Mouse (Mus musculus): Measurements from ENCODE around the gene 1700067P10Rik. TPM values are rescaled to one million over a fixed set of nuclear protein-coding genes. Genes with fewer than 3 reads are reported as not detected.

Gene 1700067P10Rik
- polyA plus RNA-seq (2012; rRNA removed): not detected in 2 replicates

- no peaks in the 10 kb centered on the region for H3K4me1 ChIP-seq (ENCODE audit: control insufficient read depth, insufficient read depth, insufficient read length)
- DNase-seq (ENCODE audit: low read depth in 1 of 2, low spot score in 2 of 2): no peak
- TF ChIP-seq CTCF (IDR thresholded peaks at IDR 0.05; ENCODE audit: extremely low read depth, insufficient read depth, insufficient read length, insufficient replicate concordance) (no peak), POLR2A (IDR thresholded peaks at IDR 0.05; ENCODE audit: low read depth, low read length) (no peak)
- no peak within 1 kb of the TSS for H3K27ac ChIP-seq (ENCODE audit: insufficient read depth, low read length)
- no peaks in the 10 kb centered on the region for H3K36me3 ChIP-seq (ENCODE audit: control insufficient read depth, insufficient read depth, low read length)
- H3K27me3 ChIP-seq (ENCODE audit: control insufficient read depth, insufficient read depth, low read length): peaks cover 1% of the 10 kb centered on the region; the same call in 1 of the 2 replicates
- H3K4me3 ChIP-seq (ENCODE audit: extremely low read depth, insufficient read depth, insufficient read length): no peak within 1 kb of the TSS
These were observed at the start of gene 1700067P10Rik for GRCm38 (mm10) chr17:48089019-48089418. Gene 1700067P10Rik, plus strand, starts transcription at chr17:48089319.

- TF ChIP-seq CTCF (IDR thresholded peaks at IDR 0.05; ENCODE audit: extremely low read depth, insufficient read depth, insufficient read length, insufficient replicate concordance): no peak
- TF ChIP-seq POLR2A (IDR thresholded peaks at IDR 0.05; ENCODE audit: low read depth, low read length): no peak
- H3K36me3 ChIP-seq (ENCODE audit: control insufficient read depth, insufficient read depth, low read length): no peaks in the 10 kb centered on the region
- peaks cover 20% of the 10 kb centered on the region; the same call in 1 of the 2 replicates for H3K4me1 ChIP-seq (ENCODE audit: control insufficient read depth, insufficient read depth, insufficient read length)
- peak overlapping the region; percentile 43 for H3K4me3 ChIP-seq (ENCODE audit: extremely low read depth, insufficient read depth, insufficient read length)
- no peaks in the 10 kb centered on the region for H3K27me3 ChIP-seq (ENCODE audit: control insufficient read depth, insufficient read depth, low read length)
- 15% methylated on average over 29 of the region's 29 CpGs for WGBS
- peak; percentile 21 to 23 for DNase-seq (ENCODE audit: low read depth in 1 of 2, low spot score in 2 of 2)
- peak overlapping the region; percentile 70 for H3K27ac ChIP-seq (ENCODE audit: insufficient read depth, low read length)
These were observed 47.5 kb upstream of the 1700067P10Rik start for GRCm38 (mm10) chr17:48041351-48042287.

- Histone ChIP-seq H3K4me1 (ENCODE audit: control insufficient read depth, insufficient read depth, insufficient read length) (peaks cover 20% of the 10 kb centered on the region; the same call in 1 of the 2 replicates), H3K27me3 (ENCODE audit: control insufficient read depth, insufficient read depth, low read length) (no peaks in the 10 kb centered on the region), H3K4me3 (ENCODE audit: extremely low read depth, insufficient read depth, insufficient read length) (no peak overlapping the region), H3K27ac (ENCODE audit: insufficient read depth, low read length) (no peak overlapping the region), H3K36me3 (ENCODE audit: control insufficient read depth, insufficient read depth, low read length) (no peaks in the 10 kb centered on the region)
- TF ChIP-seq CTCF (IDR thresholded peaks at IDR 0.05; ENCODE audit: extremely low read depth, insufficient read depth, insufficient read length, insufficient replicate concordance) (no peak), POLR2A (IDR thresholded peaks at IDR 0.05; ENCODE audit: low read depth, low read length) (no peak)
- 75% methylated on average over 5 of the region's 5 CpGs for WGBS
- DNase-seq (ENCODE audit: low read depth in 1 of 2, low spot score in 2 of 2): no peak
These were observed 45.8 kb upstream of the 1700067P10Rik start for GRCm38 (mm10) chr17:48043154-48043880.

- H3K36me3 ChIP-seq (ENCODE audit: control insufficient read depth, insufficient read depth, low read length): no peaks in the 10 kb centered on the region
- no peak overlapping the region for H3K27ac ChIP-seq (ENCODE audit: insufficient read depth, low read length)
- H3K27me3 ChIP-seq (ENCODE audit: control insufficient read depth, insufficient read depth, low read length): no peaks in the 10 kb centered on the region
- TF ChIP-seq POLR2A (IDR thresholded peaks at IDR 0.05; ENCODE audit: low read depth, low read length): no peak
- TF ChIP-seq CTCF (IDR thresholded peaks at IDR 0.05; ENCODE audit: extremely low read depth, insufficient read depth, insufficient read length, insufficient replicate concordance): peak; percentile 55; the same call in 1 of the 2 replicates
- WGBS: 49% methylated on average over 4 of the region's 4 CpGs
- no peak overlapping the region for H3K4me3 ChIP-seq (ENCODE audit: extremely low read depth, insufficient read depth, insufficient read length)
- peaks cover 10% of the 10 kb centered on the region; the same call in 1 of the 2 replicates for H3K4me1 ChIP-seq (ENCODE audit: control insufficient read depth, insufficient read depth, insufficient read length)
- peak; percentile 50 to 75 for DNase-seq (ENCODE audit: low read depth in 1 of 2, low spot score in 2 of 2)
These were observed 43.5 kb upstream of the 1700067P10Rik start for GRCm38 (mm10) chr17:48045631-48046030.

GRCm38 (mm10) chr17:48051638-48052337 is 37.3 kb upstream of the 1700067P10Rik start:
- Histone ChIP-seq H3K4me3 (ENCODE audit: extremely low read depth, insufficient read depth, insufficient read length) (no peak overlapping the region), H3K27ac (ENCODE audit: insufficient read depth, low read length) (no peak overlapping the region), H3K36me3 (ENCODE audit: control insufficient read depth, insufficient read depth, low read length) (no peaks in the 10 kb centered on the region), H3K4me1 (ENCODE audit: control insufficient read depth, insufficient read depth, insufficient read length) (no peaks in the 10 kb centered on the region), H3K27me3 (ENCODE audit: control insufficient read depth, insufficient read depth, low read length) (no peaks in the 10 kb centered on the region)
- DNase-seq (ENCODE audit: low read depth in 1 of 2, low spot score in 2 of 2): no peak
- TF ChIP-seq CTCF (IDR thresholded peaks at IDR 0.05; ENCODE audit: extremely low read depth, insufficient read depth, insufficient read length, insufficient replicate concordance): no peak
- TF ChIP-seq POLR2A (IDR thresholded peaks at IDR 0.05; ENCODE audit: low read depth, low read length): no peak
- 62% methylated on average over 5 of the region's 5 CpGs for WGBS

GRCm38 (mm10) chr17:48052338-48053067 is 36.6 kb upstream of the 1700067P10Rik start:
- 85% methylated on average over 10 of the region's 10 CpGs for WGBS
- H3K27ac ChIP-seq (ENCODE audit: insufficient read depth, low read length): no peak overlapping the region
- no peak for DNase-seq (ENCODE audit: low read depth in 1 of 2, low spot score in 2 of 2)

More at GRCm38 (mm10) chr17:48052338-48053067, 36.6 kb upstream of the 1700067P10Rik start:
- Histone ChIP-seq H3K27me3 (ENCODE audit: control insufficient read depth, insufficient read depth, low read length) (no peaks in the 10 kb centered on the region), H3K4me3 (ENCODE audit: extremely low read depth, insufficient read depth, insufficient read length) (no peak overlapping the region), H3K4me1 (ENCODE audit: control insufficient read depth, insufficient read depth, insufficient read length) (no peaks in the 10 kb centered on the region), H3K36me3 (ENCODE audit: control insufficient read depth, insufficient read depth, low read length) (no peaks in the 10 kb centered on the region)
- TF ChIP-seq POLR2A (IDR thresholded peaks at IDR 0.05; ENCODE audit: low read depth, low read length) (no peak), CTCF (IDR thresholded peaks at IDR 0.05; ENCODE audit: extremely low read depth, insufficient read depth, insufficient read length, insufficient replicate concordance) (no peak)

Data from spleen, adult 2 months (tissue).